Mouse (Mus musculus): ENCODE results near the gene Slk.

GRCm38 (mm10) chr19:47635380-47635779, 55.9 kb downstream of the Slk start:
- TF ChIP-seq EP300 (IDR thresholded peaks at IDR 0.05; ENCODE audit: insufficient read depth, low read depth, low read length): no peak
- no peak for TF ChIP-seq POLR2A (IDR thresholded peaks at IDR 0.05; ENCODE audit: insufficient read depth, low read length)

All from ES-Bruce4 (cell line).